Comparison of ENCODE assay signal across 11 mouse cellular contexts in the genomic region with DNA sequence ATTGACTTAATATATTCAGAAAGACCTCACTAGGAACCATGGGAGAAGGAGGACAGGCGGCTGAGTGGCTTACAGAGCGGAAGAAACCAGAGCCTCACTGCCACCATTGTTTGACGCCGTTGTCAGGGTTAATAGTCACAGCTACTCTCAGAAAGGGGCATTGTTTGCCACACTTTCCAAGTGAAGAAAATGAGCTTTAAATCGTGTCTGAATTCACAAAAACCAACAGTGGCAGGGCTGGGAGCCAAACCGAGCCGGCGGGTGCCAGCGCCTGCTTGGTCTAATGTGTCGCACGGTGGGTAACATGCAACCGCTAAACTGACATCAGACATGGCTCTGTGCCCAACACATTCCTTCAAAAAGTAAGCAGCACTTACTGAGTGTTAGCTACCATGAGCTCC.
A peak's percentile ranks its signal among the peaks of the same experiment; 100 is the strongest.
DNase-seq lines count a peak whose midpoint lies in the region; ATAC-seq and TF ChIP-seq lines count a peak whose summit lies in the region.
"Had no signal": no experiment of that assay in that cellular context is flagged by ENCODE, and none has a peak within 500 bp of the region (broad histone marks: within the 10 kb centered on the region; RNA-seq: fewer than 3 reads in every experiment).

No protein-coding gene starts in this region.

- no peak overlapping the region for H3K9ac ChIP-seq in embryonic facial prominence, embryonic 13.5 days
- no peak overlapping the region for H3K9ac ChIP-seq in midbrain, embryonic 16.5 days (ENCODE audit: low read depth, low read length)
- H3K9ac ChIP-seq in midbrain, embryonic 15.5 days = no peak overlapping the region
- H3K9ac ChIP-seq in hindbrain, embryonic 13.5 days = no peak overlapping the region
- H3K9ac ChIP-seq in midbrain, postnatal 0 days (replicated peaks; ENCODE audit: low read length, poor library complexity, severe bottlenecking) = no peak overlapping the region
- H3K9ac ChIP-seq: liver, embryonic 13.5 days had no signal

- no peak for DNase-seq in embryonic facial prominence, embryonic 10.5 days (ENCODE audit: low spot score)
- peak; percentile 60 for DNase-seq in midbrain, postnatal 0 days (ENCODE audit: low spot score)
- no peak for DNase-seq in adrenal gland, adult 8-10 months
- DNase-seq: gastrocnemius, postnatal 14 days; liver, embryonic 13.5 days had no signal

- no peaks in the 10 kb centered on the region for H3K36me3 ChIP-seq in embryonic facial prominence, embryonic 13.5 days
- no peaks in the 10 kb centered on the region for H3K36me3 ChIP-seq in embryonic facial prominence, embryonic 10.5 days (replicated peaks)
- no peaks in the 10 kb centered on the region for H3K36me3 ChIP-seq in midbrain, embryonic 16.5 days (ENCODE audit: control insufficient read depth, insufficient read depth, low read length)
- no peaks in the 10 kb centered on the region for H3K36me3 ChIP-seq in midbrain, embryonic 15.5 days (replicated peaks)
- no peaks in the 10 kb centered on the region for H3K36me3 ChIP-seq in hindbrain, embryonic 13.5 days
- no peaks in the 10 kb centered on the region for H3K36me3 ChIP-seq in midbrain, postnatal 0 days (ENCODE audit: insufficient read depth, low read length)
- H3K36me3 ChIP-seq: liver, embryonic 13.5 days had no signal

- ATAC-seq in embryonic facial prominence, embryonic 13.5 days (ENCODE audit: insufficient number of reproducible peaks, insufficient read depth, low FRiP score, low TSS enrichment, low read depth) = 0 out of 2 replicates have a peak, but pooled peaks have one; percentile 48
- no peak for ATAC-seq in midbrain, embryonic 16.5 days
- no peak for ATAC-seq in midbrain, embryonic 15.5 days (replicated peaks)
- peak; percentile 52; the same call in 1 of the 2 replicates for ATAC-seq in hindbrain, embryonic 13.5 days (ENCODE audit: low FRiP score)
- no peak for ATAC-seq in midbrain, postnatal 0 days (ENCODE audit: low FRiP score)
- ATAC-seq in erythroid progenitor cell, adult 5-6 weeks (replicated peaks; ENCODE audit: low FRiP score, poor library complexity, severe bottlenecking) = no peak

- H3K4me2 ChIP-seq in embryonic facial prominence, embryonic 13.5 days = 0 out of 2 replicates have a peak overlapping the region, but pooled peaks have one; percentile 11
- 0 out of 2 replicates have a peak overlapping the region, but pooled peaks have one; percentile 17 for H3K4me2 ChIP-seq in midbrain, embryonic 16.5 days (ENCODE audit: low read length)
- H3K4me2 ChIP-seq in midbrain, embryonic 15.5 days = no peak overlapping the region
- H3K4me2 ChIP-seq in hindbrain, embryonic 13.5 days = peak overlapping the region; percentile 25; the same call in 1 of the 2 replicates
- H3K4me2 ChIP-seq in midbrain, postnatal 0 days (ENCODE audit: low read depth, low read length, poor library complexity, severe bottlenecking) = no peak overlapping the region
- H3K4me2 ChIP-seq: liver, embryonic 13.5 days had no signal

- H3K4me3 ChIP-seq in embryonic facial prominence, embryonic 13.5 days = no peak overlapping the region
- H3K4me3 ChIP-seq in embryonic facial prominence, embryonic 10.5 days = no peak overlapping the region
- H3K4me3 ChIP-seq in midbrain, embryonic 16.5 days (ENCODE audit: low read depth, low read length) = no peak overlapping the region
- H3K4me3 ChIP-seq in midbrain, embryonic 15.5 days = no peak overlapping the region
- H3K4me3 ChIP-seq in hindbrain, embryonic 13.5 days = no peak overlapping the region
- no peak overlapping the region for H3K4me3 ChIP-seq in midbrain, postnatal 0 days (ENCODE audit: low read depth, low read length)
- H3K4me3 ChIP-seq: layer of hippocampus, adult 2 months; liver, embryonic 13.5 days had no signal

- no peak overlapping the region for H3K27ac ChIP-seq in embryonic facial prominence, embryonic 13.5 days
- H3K27ac ChIP-seq in embryonic facial prominence, embryonic 10.5 days (replicated peaks) = no peak overlapping the region
- H3K27ac ChIP-seq in midbrain, embryonic 16.5 days (ENCODE audit: low read length) = no peak overlapping the region
- H3K27ac ChIP-seq in midbrain, embryonic 15.5 days = no peak overlapping the region
- no peak overlapping the region for H3K27ac ChIP-seq in hindbrain, embryonic 13.5 days
- H3K27ac ChIP-seq in midbrain, postnatal 0 days (ENCODE audit: low read depth, low read length) = no peak overlapping the region
- H3K27ac ChIP-seq: layer of hippocampus, adult 2 months; liver, embryonic 13.5 days had no signal

- H3K27me3 ChIP-seq in embryonic facial prominence, embryonic 13.5 days = no peaks in the 10 kb centered on the region
- H3K27me3 ChIP-seq in embryonic facial prominence, embryonic 10.5 days (replicated peaks; ENCODE audit: low read depth, poor library complexity, severe bottlenecking) = no peaks in the 10 kb centered on the region
- peaks cover 5% of the 10 kb centered on the region for H3K27me3 ChIP-seq in midbrain, embryonic 16.5 days (ENCODE audit: control insufficient read depth, insufficient read depth, low read depth, low read length)
- peaks cover 7% of the 10 kb centered on the region; the same call in 1 of the 2 replicates for H3K27me3 ChIP-seq in midbrain, embryonic 15.5 days (replicated peaks)
- H3K27me3 ChIP-seq in hindbrain, embryonic 13.5 days = peaks cover 70% of the 10 kb centered on the region
- no peaks in the 10 kb centered on the region; the same call in 1 of the 2 replicates for H3K27me3 ChIP-seq in midbrain, postnatal 0 days (ENCODE audit: insufficient read depth, low read length)
- H3K27me3 ChIP-seq: liver, embryonic 13.5 days had no signal

- peaks cover 18% of the 10 kb centered on the region for H3K4me1 ChIP-seq in embryonic facial prominence, embryonic 13.5 days
- H3K4me1 ChIP-seq in embryonic facial prominence, embryonic 10.5 days = no peaks in the 10 kb centered on the region
- H3K4me1 ChIP-seq in midbrain, embryonic 16.5 days (ENCODE audit: control insufficient read depth, insufficient read depth, low read length) = no peaks in the 10 kb centered on the region
- no peaks in the 10 kb centered on the region for H3K4me1 ChIP-seq in midbrain, embryonic 15.5 days
- peaks cover 14% of the 10 kb centered on the region for H3K4me1 ChIP-seq in hindbrain, embryonic 13.5 days (replicated peaks)
- H3K4me1 ChIP-seq in midbrain, postnatal 0 days (ENCODE audit: insufficient read depth, low read length) = no peaks in the 10 kb centered on the region; the same call in 1 of the 2 replicates
- H3K4me1 ChIP-seq: liver, embryonic 13.5 days had no signal

- H3K9me3 ChIP-seq in embryonic facial prominence, embryonic 13.5 days = no peaks in the 10 kb centered on the region
- no peaks in the 10 kb centered on the region for H3K9me3 ChIP-seq in embryonic facial prominence, embryonic 10.5 days
- no peaks in the 10 kb centered on the region for H3K9me3 ChIP-seq in midbrain, embryonic 16.5 days (replicated peaks; ENCODE audit: control insufficient read depth, low read length, poor library complexity, severe bottlenecking)
- H3K9me3 ChIP-seq in midbrain, embryonic 15.5 days = no peaks in the 10 kb centered on the region
- H3K9me3 ChIP-seq in hindbrain, embryonic 13.5 days = no peaks in the 10 kb centered on the region
- H3K9me3 ChIP-seq in midbrain, postnatal 0 days (ENCODE audit: low read length) = no peaks in the 10 kb centered on the region
- H3K9me3 ChIP-seq: liver, embryonic 13.5 days had no signal

- WGBS in embryonic facial prominence, embryonic 13.5 days = 43% methylated on average over 12 of the region's 12 CpGs
- 72% methylated on average over 12 of the region's 12 CpGs for WGBS in embryonic facial prominence, embryonic 10.5 days
- 44% methylated on average over 12 of the region's 12 CpGs for WGBS in midbrain, embryonic 16.5 days
- 43% methylated on average over 12 of the region's 12 CpGs for whole genome bisulfite sequencing in midbrain, embryonic 15.5 days
- 29% methylated on average over 12 of the region's 12 CpGs for WGBS in hindbrain, embryonic 13.5 days
- WGBS in midbrain, postnatal 0 days = 44% methylated on average over 12 of the region's 12 CpGs

- TF ChIP-seq CTCF in midbrain, postnatal 0 days (IDR thresholded peaks at IDR 0.05) = no peak

Comparison
In these comparisons a context has a peak if more than half of its experiments do, and no peak if none do; other contexts are left out.
1. H3K4me2 ChIP-seq: peak in embryonic facial prominence, embryonic 13.5 days (single experiment), midbrain, embryonic 16.5 days (single experiment) and hindbrain, embryonic 13.5 days (single experiment); none in midbrain, embryonic 15.5 days (single experiment) and midbrain, postnatal 0 days (single experiment).
2. ATAC-seq: peak in embryonic facial prominence, embryonic 13.5 days (single experiment) and hindbrain, embryonic 13.5 days (single experiment); none in midbrain, embryonic 16.5 days (single experiment), midbrain, embryonic 15.5 days (single experiment), midbrain, postnatal 0 days (single experiment) and erythroid progenitor cell, adult 5-6 weeks (single experiment).